Mouse (Mus musculus) MEL (cell line): Measurements from ENCODE around the gene Nckap5l.

Experiments used
- CHD2 ChIP-seq: IDR thresholded peaks from 2 replicates; pipeline ENCODE4 v1.6.1; 2011; ENCODE audit warnings: low read length, improper control_type of control experiment
- CTCF ChIP-seq, 3 experiments: IDR thresholded peaks in 2 of 3; conservative IDR thresholded peaks in 1 of 3; 2 replicates each; pipeline ENCODE4 v1.5.1; 2011 to 2012; ENCODE audit warnings: low read length in 3 of 3, low read depth in 2 of 3, mild to moderate bottlenecking in 2 of 3, improper control_type of control experiment in 1 of 3, inconsistent platforms in 1 of 3, mixed read lengths in 1 of 3, moderate library complexity in 1 of 3; ENCODE audit not compliant: control insufficient read depth in 1 of 3, insufficient read depth in 1 of 3, poor library complexity in 1 of 3, severe bottlenecking in 1 of 3
- E2F4 ChIP-seq: IDR thresholded peaks from 2 replicates; pipeline ENCODE4 v1.6.1; 2011; ENCODE audit warnings: low read depth, low read length, improper control_type of control experiment, borderline replicate concordance
- ELF1 ChIP-seq: IDR thresholded peaks from 2 replicates; pipeline ENCODE4 v1.6.1; 2014; ENCODE audit warnings: low read depth, mild to moderate bottlenecking, inconsistent platforms, low read length, improper control_type of control experiment, moderate library complexity
- EP300 ChIP-seq, 2 experiments: IDR thresholded peaks; 2 replicates each; pipeline ENCODE4 v1.6.1; 2011; ENCODE audit warnings: improper control_type of control experiment in 2 of 2, low read length in 2 of 2, low read depth in 1 of 2, mild to moderate bottlenecking in 1 of 2
- HCFC1 ChIP-seq: IDR thresholded peaks from 2 replicates; pipeline ENCODE4 v1.6.1; 2012; ENCODE audit warnings: low read depth, mild to moderate bottlenecking, inconsistent platforms, low read length, improper control_type of control experiment, moderate library complexity
- KAT2A ChIP-seq: conservative IDR thresholded peaks from 2 replicates; pipeline ENCODE4 v1.6.1; 2012; ENCODE audit warnings: low read depth, low read length, improper control_type of control experiment, inconsistent platforms
- MAX ChIP-seq: IDR thresholded peaks from 2 replicates; pipeline ENCODE4 v1.6.1; 2011; ENCODE audit warnings: low read length, improper control_type of control experiment
- POLR2A ChIP-seq, 2 experiments: IDR thresholded peaks; 2 replicates each; pipeline ENCODE4 v1.6.1; 2011 to 2012; ENCODE audit warnings: low read length in 2 of 2, mild to moderate bottlenecking in 2 of 2, control low read depth in 1 of 2, improper control_type of control experiment in 1 of 2, low read depth in 1 of 2, moderate library complexity in 1 of 2; ENCODE audit not compliant: control insufficient read depth in 1 of 2, insufficient read depth in 1 of 2, poor library complexity in 1 of 2
- TAL1 ChIP-seq: IDR thresholded peaks from 2 replicates; pipeline ENCODE4 v1.6.1; 2012; ENCODE audit warnings: mild to moderate bottlenecking, inconsistent platforms, low read length, moderate library complexity, mixed read lengths
- TBP ChIP-seq: IDR thresholded peaks from 2 replicates; pipeline ENCODE4 v1.8.0; 2011; ENCODE audit warnings: low read depth, low read length, improper control_type of control experiment
- TCF12 ChIP-seq: IDR thresholded peaks from 2 replicates; pipeline ENCODE4 v1.6.1; 2014; ENCODE audit warnings: low read depth, mild to moderate bottlenecking, inconsistent platforms, low read length, improper control_type of control experiment, moderate library complexity
- UBTF ChIP-seq: IDR thresholded peaks from 2 replicates; pipeline ENCODE4 v1.6.1; 2012; ENCODE audit warnings: low read depth, mild to moderate bottlenecking, inconsistent platforms, low read length, improper control_type of control experiment, moderate library complexity, borderline replicate concordance; ENCODE audit not compliant: insufficient read depth

DNA sequence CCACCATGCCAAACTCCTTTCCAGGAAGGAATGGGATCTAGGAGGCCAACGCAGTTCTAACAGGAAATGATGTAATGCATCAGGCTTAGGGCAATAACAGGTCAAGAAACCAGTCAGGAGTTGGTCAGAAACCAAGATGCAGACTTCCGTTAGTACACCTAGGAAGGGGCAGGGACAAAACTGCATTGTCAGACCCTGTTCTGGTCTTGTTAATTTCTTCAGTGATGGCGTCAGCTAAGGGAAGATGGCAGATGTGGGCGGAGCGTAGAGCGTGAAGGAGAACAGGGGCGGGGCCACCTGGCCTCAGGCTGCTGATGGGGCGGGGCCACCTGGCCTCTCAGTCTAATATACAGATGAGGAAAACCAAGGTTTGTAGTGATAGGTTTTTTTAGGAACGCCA lies 36.4 kb downstream of the Nckap5l start:
- TF ChIP-seq CHD2 = no peak
- no peak for TF ChIP-seq ELF1
- TF ChIP-seq TBP = no peak
- no peak for TF ChIP-seq POLR2A (IDR thresholded peaks at IDR 0.05; ENCODE audit: control insufficient read depth in 1 of 2, insufficient read depth in 1 of 2, low read depth in 1 of 2, low read length in 2 of 2, poor library complexity in 1 of 2)
- TF ChIP-seq KAT2A = no peak
- no peak for TF ChIP-seq CTCF (IDR thresholded peaks at IDR 0.05 in 2 of 3, conservative IDR thresholded peaks at IDR 0.05 in 1 of 3; ENCODE audit: control insufficient read depth in 1 of 3, insufficient read depth in 1 of 3, low read depth in 2 of 3, low read length in 3 of 3, poor library complexity in 1 of 3, severe bottlenecking in 1 of 3)
- no peak for TF ChIP-seq TCF12
- no peak for TF ChIP-seq MAX
- no peak for TF ChIP-seq HCFC1
- no peak for TF ChIP-seq TAL1
- no peak for TF ChIP-seq EP300 (IDR thresholded peaks at IDR 0.05; ENCODE audit: low read depth in 1 of 2, low read length in 2 of 2)
- TF ChIP-seq E2F4 = no peak
- no peak for TF ChIP-seq UBTF
